Mouse (Mus musculus) common myeloid progenitor, adult 5-6 weeks (primary cell): ENCODE data around the gene Eef1g. TPM values are rescaled to one million over a fixed set of nuclear protein-coding genes. Genes with fewer than 3 reads are reported as not detected.

Experiments
- ATAC-seq: replicated peaks from 2 replicates; pipeline ENCODE4 v1.8.0; 2016; ENCODE audit warnings: low read depth, mild to moderate bottlenecking, moderate TSS enrichment, inconsistent platforms; ENCODE audit not compliant: poor library complexity, severe bottlenecking
- total RNA-seq: library from RNA; stranded (forward); fragments of 200-1000, 187-1606 nt; gene quantifications from 2 replicates; pipeline ENCODE4 v1.2.3, GENCODE M21; 2017

The Eef1g gene
- 721 and 789 TPM in 2 replicates for total RNA-seq

- ATAC-seq: peak; percentile 96
Measured at GRCm38 (mm10) chr19:8966590-8967372, at the start of gene Eef1g. Gene Eef1g, plus strand, starts transcription at chr19:8967041.

- no peak for ATAC-seq
Measured at GRCm38 (mm10) chr19:8919000-8919399, 47.8 kb upstream of the Eef1g start.

- no peak for ATAC-seq
Measured at GRCm38 (mm10) chr19:8919684-8920072, 47.2 kb upstream of the Eef1g start.

GRCm38 (mm10) chr19:8920073-8920736, 46.6 kb upstream of the Eef1g start, which contains the start of gene B3gat3:
Gene B3gat3, plus strand, starts transcription at chr19:8920374.
- peak; percentile 86 for ATAC-seq

GRCm38 (mm10) chr19:8920836-8921291, 46.0 kb upstream of the Eef1g start:
- ATAC-seq: 0 out of 2 replicates have a peak, but pooled peaks have one; percentile 24

- ATAC-seq: no peak
Measured at GRCm38 (mm10) chr19:8921741-8922140, 45.1 kb upstream of the Eef1g start.

GRCm38 (mm10) chr19:8926766-8927165, 40.1 kb upstream of the Eef1g start:
- no peak for ATAC-seq

- ATAC-seq: peak; percentile 15; the same call in 1 of the 2 replicates
Measured at GRCm38 (mm10) chr19:8927891-8928525, 38.8 kb upstream of the Eef1g start.

GRCm38 (mm10) chr19:8928689-8929223, 38.1 kb upstream of the Eef1g start:
- peak; percentile 33 for ATAC-seq

- ATAC-seq: peak; percentile 72
Measured at GRCm38 (mm10) chr19:8929224-8930088, 37.4 kb upstream of the Eef1g start, which contains the start of the genes Rom1 and Eml3. Gene Rom1, minus strand, starts transcription at chr19:8929356. Gene Eml3, plus strand, starts transcription at chr19:8929552.

GRCm38 (mm10) chr19:8930117-8930516, 36.7 kb upstream of the Eef1g start:
- ATAC-seq: no peak

GRCm38 (mm10) chr19:8930771-8931170, 36.1 kb upstream of the Eef1g start:
- no peak for ATAC-seq

- ATAC-seq: no peak
Measured at GRCm38 (mm10) chr19:8936736-8937135, 30.1 kb upstream of the Eef1g start.

GRCm38 (mm10) chr19:8940526-8941133, 26.2 kb upstream of the Eef1g start:
- no peak for ATAC-seq

- no peak for ATAC-seq
Measured at GRCm38 (mm10) chr19:8941136-8941514, 25.7 kb upstream of the Eef1g start.

- ATAC-seq: peak; percentile 82
Measured at GRCm38 (mm10) chr19:8941515-8942217, 25.2 kb upstream of the Eef1g start, which contains the start of gene Mta2. Gene Mta2, plus strand, starts transcription at chr19:8941875.

GRCm38 (mm10) chr19:8942276-8942964, 24.4 kb upstream of the Eef1g start:
- peak; percentile 1; the same call in 1 of the 2 replicates for ATAC-seq

GRCm38 (mm10) chr19:8943047-8943446, 23.8 kb upstream of the Eef1g start:
- no peak for ATAC-seq
